Mouse (Mus musculus): Measurements from ENCODE around the gene Tvp23b.

The Tvp23b gene

GRCm38 (mm10) chr11:62945514-62945913 is 66.3 kb downstream of the Tvp23b start:
- DNase-seq (ENCODE audit: low read depth): no peak

- peak; percentile 78 for DNase-seq (ENCODE audit: low read depth)
Measured at GRCm38 (mm10) chr11:62949548-62949947, 70.3 kb downstream of the Tvp23b start.

GRCm38 (mm10) chr11:62951012-62951411 is 71.8 kb downstream of the Tvp23b start, which contains the start of gene Cdrt4:
Cdrt4 (plus strand) TSS chr11:62951193.
- no peak for DNase-seq (ENCODE audit: low read depth)

GRCm38 (mm10) chr11:62954766-62955165 is 75.5 kb downstream of the Tvp23b start:
- DNase-seq (ENCODE audit: low read depth): no peak

GRCm38 (mm10) chr11:62955186-62955585 is 75.9 kb downstream of the Tvp23b start:
- no peak for DNase-seq (ENCODE audit: low read depth)

- no peak for DNase-seq (ENCODE audit: low read depth)
Measured at GRCm38 (mm10) chr11:62955776-62956175, 76.5 kb downstream of the Tvp23b start.

GRCm38 (mm10) chr11:62957626-62958180 is 78.4 kb downstream of the Tvp23b start:
- DNase-seq (ENCODE audit: low read depth): no peak

GRCm38 (mm10) chr11:62963292-62963691 is 84.0 kb downstream of the Tvp23b start:
- no peak for DNase-seq (ENCODE audit: low read depth)

GRCm38 (mm10) chr11:62966424-62966764 is 87.1 kb downstream of the Tvp23b start:
- peak; percentile 62 for DNase-seq (ENCODE audit: low read depth)
